Mouse (Mus musculus) stomach, embryonic 16.5 days (tissue): Measurements from ENCODE around the gene Hdac7. TPM values are rescaled to one million over a fixed set of nuclear protein-coding genes. Genes with fewer than 3 reads are reported as not detected.

ENCODE experiments used
- ATAC-seq: fragments of 200-750 bp; cut with Nextera tagmentation; 2 replicates; pipeline ENCODE4 v1.8.0; 2017; ENCODE audit warnings: moderate number of reproducible peaks, moderate TSS enrichment; ENCODE audit not compliant: insufficient read depth, low FRiP score
- H3K27ac ChIP-seq: fragments of 300-500 bp; sonication (generic); 2 replicates; pipeline ENCODE4 v1.5.1; 2014; ENCODE audit warnings: low read length
- H3K27me3 ChIP-seq: fragments of 300-500 bp; sonication (generic); 2 replicates; pipeline ENCODE4 v1.6.1; 2014; ENCODE audit warnings: low read length, control low read depth, mixed read lengths; ENCODE audit not compliant: control insufficient read depth, insufficient read depth
- H3K36me3 ChIP-seq: fragments of 300-500 bp; sonication (generic); 2 replicates; pipeline ENCODE4 v1.6.1; 2014; ENCODE audit warnings: low read length; ENCODE audit not compliant: control insufficient read depth, insufficient read depth
- H3K4me1 ChIP-seq: fragments of 300-500 bp; sonication (generic); 2 replicates; pipeline ENCODE4 v1.6.1; 2014; ENCODE audit warnings: low read length, control low read depth, mixed read lengths; ENCODE audit not compliant: control insufficient read depth, insufficient read depth
- H3K4me2 ChIP-seq: fragments of 300-500 bp; sonication (generic); 2 replicates; pipeline ENCODE4 v1.6.1; 2014; ENCODE audit warnings: low read depth, low read length, mixed read lengths
- H3K4me3 ChIP-seq: fragments of 300-500 bp; sonication (generic); replicated peaks from 2 replicates; pipeline ENCODE4 v1.5.1; 2014; ENCODE audit warnings: mild to moderate bottlenecking, low read length
- H3K9ac ChIP-seq: fragments of 300-500 bp; sonication (generic); 2 replicates; pipeline ENCODE4 v1.6.1; 2014; ENCODE audit warnings: low read length
- H3K9me3 ChIP-seq: fragments of 300-500 bp; sonication (generic); replicated peaks from 2 replicates; pipeline ENCODE4 v1.6.1; 2016; ENCODE audit warnings: low read length, control low read depth; ENCODE audit not compliant: control insufficient read depth
- WGBS: fragments of 180-500 bp; shearing (Covaris S2); extraction: QIAGEN DNeasy Blood & Tissue Kit; methylation state at CpG from one replicate; pipeline ENCODE4 v1.1.7; 2014; 5-methylcytosine and 5-hydroxymethylcytosine counted together
- polyA plus RNA-seq: library from polyadenylated mRNA; unstranded; fragments of >200 nt; fragmentation: Nextera tagmentation; extraction: Ambion mirVana; gene quantifications from 2 replicates; pipeline ENCODE4 v1.2.1, GENCODE M21; 2015

The Hdac7 gene
- polyA plus RNA-seq, 1 experiment from 2014 or later: 20.4 TPM

DNA sequence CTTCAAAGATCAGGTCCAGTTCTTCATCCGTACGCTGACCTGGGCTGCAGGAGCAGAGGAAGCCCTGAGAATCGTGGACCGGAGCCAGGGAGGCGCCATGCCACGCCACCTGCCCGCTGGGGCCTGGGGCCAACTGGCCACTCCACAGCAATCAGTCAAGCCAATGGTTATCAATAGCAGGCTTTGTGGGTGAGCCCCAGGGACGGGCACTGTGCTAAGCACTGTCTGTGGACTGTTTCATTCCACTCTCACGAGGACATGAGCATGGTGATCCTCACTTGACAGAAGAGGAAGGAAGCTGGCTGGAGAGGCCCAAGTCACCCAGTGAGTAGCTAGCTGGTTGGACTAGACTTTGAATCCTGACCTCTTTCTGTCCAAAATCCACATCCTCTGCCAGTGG lies 84.3 kb downstream of the Hdac7 start:
- no peak overlapping the region for H3K4me2 ChIP-seq
- no peaks in the 10 kb centered on the region for H3K36me3 ChIP-seq
- no peaks in the 10 kb centered on the region for H3K27me3 ChIP-seq
- 86% methylated on average over 9 of the region's 9 CpGs for WGBS
- no peak overlapping the region for H3K27ac ChIP-seq
- H3K4me3 ChIP-seq: no peak overlapping the region
- no peaks in the 10 kb centered on the region for H3K4me1 ChIP-seq
- H3K9me3 ChIP-seq: no peaks in the 10 kb centered on the region
- H3K9ac ChIP-seq: no peak overlapping the region
- ATAC-seq: no peak

DNA sequence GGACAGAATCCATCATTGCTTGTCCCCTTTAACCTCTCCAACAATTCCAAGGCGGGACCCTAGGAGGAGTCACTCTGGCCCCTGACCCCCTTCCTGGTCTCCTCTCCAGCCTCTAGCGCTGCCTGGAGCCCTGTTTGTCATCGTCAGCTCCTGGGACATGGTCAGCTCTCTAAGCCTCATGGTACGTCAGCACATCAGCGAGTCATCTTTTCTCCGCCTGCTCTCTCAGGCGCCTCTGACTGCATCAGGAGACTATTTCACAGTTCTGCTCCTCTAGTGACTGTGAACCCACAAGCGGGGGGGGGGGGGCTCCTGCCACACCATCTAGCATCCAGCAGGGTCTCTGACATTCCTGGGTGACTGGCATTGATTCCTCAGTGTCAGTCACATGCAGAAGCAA lies 88.9 kb downstream of the Hdac7 start:
- Histone ChIP-seq H3K9ac (no peak overlapping the region), H3K9me3 (no peaks in the 10 kb centered on the region), H3K4me3 (no peak overlapping the region), H3K4me1 (peaks cover 8% of the 10 kb centered on the region), H3K36me3 (no peaks in the 10 kb centered on the region), H3K4me2 (no peak overlapping the region), H3K27me3 (no peaks in the 10 kb centered on the region), H3K27ac (no peak overlapping the region)
- no peak for ATAC-seq
- WGBS: 53% methylated on average over 8 of the region's 8 CpGs

DNA sequence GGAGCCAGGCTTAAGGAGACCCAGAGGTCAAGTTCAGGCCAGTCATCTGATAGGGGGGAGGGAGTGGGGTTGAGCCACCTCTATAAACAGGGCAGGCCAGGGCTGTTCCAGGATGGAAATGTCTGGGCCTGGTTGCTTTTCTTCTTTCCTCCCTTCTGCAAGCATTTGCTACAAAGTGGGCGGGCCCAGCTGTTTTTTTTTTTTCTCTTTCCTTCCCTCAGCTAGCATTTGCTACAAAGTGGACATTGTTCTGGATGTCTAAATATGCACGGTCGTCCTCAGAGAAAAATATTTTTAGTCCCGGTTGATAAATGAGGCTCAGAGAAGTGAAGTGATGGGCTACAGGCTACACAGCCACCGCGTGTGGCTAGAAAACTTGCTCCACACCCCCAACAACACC lies 89.8 kb downstream of the Hdac7 start:
- Histone ChIP-seq H3K4me3 (no peak overlapping the region), H3K27ac (no peak overlapping the region), H3K4me2 (no peak overlapping the region), H3K36me3 (no peaks in the 10 kb centered on the region), H3K9ac (no peak overlapping the region), H3K27me3 (no peaks in the 10 kb centered on the region), H3K4me1 (peaks cover 8% of the 10 kb centered on the region), H3K9me3 (no peaks in the 10 kb centered on the region)
- ATAC-seq: no peak
- WGBS: 27% methylated on average over 6 of the region's 6 CpGs

DNA sequence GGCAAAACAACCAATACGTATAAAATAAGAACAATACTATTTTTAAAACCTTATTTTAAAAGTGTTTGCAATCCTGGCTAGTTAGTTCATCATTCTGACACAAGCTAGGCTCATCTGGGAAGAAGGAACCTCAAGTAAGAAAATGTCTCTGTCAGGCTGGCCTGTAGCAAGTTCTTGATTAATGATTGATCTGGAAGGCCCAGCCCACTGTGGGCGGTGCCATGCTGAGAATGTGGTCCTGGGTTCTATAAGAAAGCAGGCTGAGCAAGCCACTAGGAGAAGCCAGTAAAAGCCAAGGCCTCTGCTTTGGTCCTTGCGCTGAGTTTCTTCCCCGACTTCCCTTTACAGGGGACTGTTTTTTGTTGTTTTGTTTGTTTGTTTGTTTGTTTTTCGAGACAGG lies 91.8 kb downstream of the Hdac7 start:
- Histone ChIP-seq H3K4me2 (no peak overlapping the region), H3K27ac (no peak overlapping the region), H3K36me3 (no peaks in the 10 kb centered on the region), H3K4me3 (no peak overlapping the region), H3K27me3 (no peaks in the 10 kb centered on the region), H3K9me3 (no peaks in the 10 kb centered on the region), H3K9ac (no peak overlapping the region), H3K4me1 (peaks cover 8% of the 10 kb centered on the region)
- ATAC-seq: no peak
- 86% methylated on average over 5 of the region's 5 CpGs for WGBS

DNA sequence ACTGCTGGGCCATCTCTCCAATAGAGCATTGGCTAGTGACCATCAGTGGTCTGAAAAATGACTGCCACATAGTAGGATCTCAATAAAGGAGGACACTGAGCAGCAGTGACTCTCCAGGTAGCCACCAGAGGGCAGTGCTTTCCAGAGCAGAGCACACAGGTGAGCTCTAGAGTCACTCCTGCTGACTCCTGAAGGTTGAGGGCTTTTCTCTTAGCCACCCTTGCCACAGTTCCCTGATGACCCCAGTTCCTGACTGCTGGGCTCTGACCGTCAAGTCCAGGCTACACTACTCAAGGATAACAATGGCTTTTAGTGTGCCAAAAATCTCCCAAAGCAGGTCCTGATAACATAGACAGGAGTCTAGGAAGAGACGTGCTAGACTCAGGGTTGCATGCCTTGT lies 92.6 kb downstream of the Hdac7 start:
- WGBS: 95% methylated on average over 2 of the region's 2 CpGs
- no peak overlapping the region for H3K4me2 ChIP-seq
- H3K36me3 ChIP-seq: no peaks in the 10 kb centered on the region
- ATAC-seq: no peak
- no peak overlapping the region for H3K9ac ChIP-seq
- no peaks in the 10 kb centered on the region for H3K27me3 ChIP-seq
- H3K27ac ChIP-seq: no peak overlapping the region
- H3K9me3 ChIP-seq: no peaks in the 10 kb centered on the region
- H3K4me1 ChIP-seq: peaks cover 8% of the 10 kb centered on the region
- no peak overlapping the region for H3K4me3 ChIP-seq

DNA sequence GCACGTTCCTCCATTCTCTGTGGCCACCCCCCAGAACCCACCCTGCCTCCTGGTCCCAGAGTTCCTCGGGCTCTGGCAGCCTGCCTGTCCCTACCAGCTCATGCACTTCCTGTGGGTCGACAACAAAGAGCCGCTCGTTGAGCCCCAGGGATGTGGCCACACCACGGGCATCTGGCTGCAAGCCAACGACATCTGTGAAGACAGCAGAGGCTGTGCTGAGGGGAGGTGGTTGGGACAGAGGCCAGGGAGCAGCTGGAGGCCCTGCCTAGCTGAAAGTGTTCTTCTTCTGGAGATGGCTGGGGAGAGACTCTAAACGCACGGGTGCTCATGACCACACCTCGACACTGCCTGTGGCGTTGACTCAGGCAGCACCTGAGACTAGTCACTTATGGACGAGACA lies 93.6 kb downstream of the Hdac7 start:
- ATAC-seq: peak; percentile 74
- WGBS: 23% methylated on average over 12 of the region's 12 CpGs
- Histone ChIP-seq H3K27me3 (no peaks in the 10 kb centered on the region), H3K9me3 (no peaks in the 10 kb centered on the region), H3K36me3 (no peaks in the 10 kb centered on the region), H3K27ac (peak overlapping the region; percentile 48; the same call in 1 of the 2 replicates), H3K4me1 (peaks cover 8% of the 10 kb centered on the region), H3K9ac (0 out of 2 replicates have a peak overlapping the region, but pooled peaks have one; percentile 4), H3K4me3 (no peak overlapping the region), H3K4me2 (0 out of 2 replicates have a peak overlapping the region, but pooled peaks have one; percentile 1)

DNA sequence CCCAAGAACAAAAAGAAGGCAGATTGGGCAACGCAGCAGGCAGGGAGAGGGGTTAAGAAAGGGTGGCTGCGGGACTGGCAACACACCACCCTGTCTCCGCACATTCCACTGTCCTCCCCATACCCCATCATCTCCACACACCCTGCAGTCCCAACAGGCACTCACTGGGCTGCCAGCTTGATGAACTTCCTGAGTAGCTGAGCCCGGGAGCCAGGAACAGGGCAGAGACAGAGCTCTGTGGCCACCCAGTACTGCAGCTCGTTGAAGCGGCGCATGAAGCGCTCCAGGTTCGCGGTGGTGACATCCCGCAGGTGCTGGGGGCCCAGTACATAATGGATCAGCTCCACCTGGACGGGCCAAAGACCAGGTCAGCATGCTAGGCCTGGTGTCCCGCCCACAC lies 94.5 kb downstream of the Hdac7 start:
- Histone ChIP-seq H3K27me3 (no peaks in the 10 kb centered on the region), H3K4me2 (no peak overlapping the region), H3K9ac (no peak overlapping the region), H3K4me3 (no peak overlapping the region), H3K36me3 (no peaks in the 10 kb centered on the region), H3K27ac (no peak overlapping the region), H3K9me3 (no peaks in the 10 kb centered on the region), H3K4me1 (peaks cover 10% of the 10 kb centered on the region)
- WGBS: 86% methylated on average over 13 of the region's 13 CpGs
- ATAC-seq: no peak

DNA sequence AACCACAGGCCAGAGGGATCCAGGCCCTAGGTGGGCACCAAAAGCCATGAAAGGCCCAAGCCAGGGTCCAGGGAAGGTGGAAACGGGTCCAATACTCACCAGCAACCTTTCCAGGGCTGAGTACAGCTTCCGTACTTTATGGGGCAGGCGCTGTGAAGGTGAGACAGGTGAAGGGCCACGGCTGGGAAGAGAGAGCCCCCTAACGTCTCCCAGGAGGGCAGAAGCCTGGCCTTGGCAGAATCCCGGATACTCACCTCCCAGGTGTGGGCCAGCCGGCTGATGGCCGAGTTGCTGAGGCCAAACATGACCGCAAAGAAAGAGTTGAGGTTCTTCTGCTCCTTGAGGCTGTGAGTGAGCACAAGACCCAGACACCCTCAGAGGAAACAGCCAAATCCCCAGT lies 94.9 kb downstream of the Hdac7 start:
- H3K4me3 ChIP-seq: no peak overlapping the region
- H3K36me3 ChIP-seq: no peaks in the 10 kb centered on the region
- no peak overlapping the region for H3K9ac ChIP-seq
- H3K27ac ChIP-seq: no peak overlapping the region
- H3K4me2 ChIP-seq: no peak overlapping the region
- H3K9me3 ChIP-seq: no peaks in the 10 kb centered on the region
- no peaks in the 10 kb centered on the region for H3K27me3 ChIP-seq
- ATAC-seq: no peak
- peaks cover 12% of the 10 kb centered on the region for H3K4me1 ChIP-seq
- WGBS: 90% methylated on average over 9 of the region's 9 CpGs

DNA sequence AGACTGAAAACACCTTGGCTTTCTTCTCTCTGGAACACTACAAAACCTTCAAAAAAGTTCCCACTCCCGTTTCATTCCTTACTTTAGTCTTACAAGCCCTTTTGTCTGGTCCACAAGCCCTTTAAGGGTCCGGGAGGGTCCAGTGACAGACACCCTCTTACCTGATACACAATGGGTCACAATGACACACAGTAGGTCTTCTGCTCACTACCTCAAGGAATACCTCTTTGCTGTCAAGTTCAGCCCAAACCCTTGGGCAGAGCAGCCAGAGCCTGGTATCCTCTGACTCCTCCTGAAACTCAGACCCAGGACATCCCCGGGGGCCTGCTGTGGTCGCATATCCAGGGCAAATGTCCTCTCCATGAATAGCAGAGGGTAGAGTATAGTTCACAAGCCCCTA lies 95.3 kb downstream of the Hdac7 start:
- no peak overlapping the region for H3K4me3 ChIP-seq
- WGBS: 86% methylated on average over 4 of the region's 4 CpGs
- ATAC-seq: no peak
- peaks cover 12% of the 10 kb centered on the region for H3K4me1 ChIP-seq
- no peak overlapping the region for H3K9ac ChIP-seq
- H3K36me3 ChIP-seq: no peaks in the 10 kb centered on the region
- no peak overlapping the region for H3K27ac ChIP-seq
- no peak overlapping the region for H3K4me2 ChIP-seq
- H3K27me3 ChIP-seq: no peaks in the 10 kb centered on the region
- no peaks in the 10 kb centered on the region for H3K9me3 ChIP-seq

DNA sequence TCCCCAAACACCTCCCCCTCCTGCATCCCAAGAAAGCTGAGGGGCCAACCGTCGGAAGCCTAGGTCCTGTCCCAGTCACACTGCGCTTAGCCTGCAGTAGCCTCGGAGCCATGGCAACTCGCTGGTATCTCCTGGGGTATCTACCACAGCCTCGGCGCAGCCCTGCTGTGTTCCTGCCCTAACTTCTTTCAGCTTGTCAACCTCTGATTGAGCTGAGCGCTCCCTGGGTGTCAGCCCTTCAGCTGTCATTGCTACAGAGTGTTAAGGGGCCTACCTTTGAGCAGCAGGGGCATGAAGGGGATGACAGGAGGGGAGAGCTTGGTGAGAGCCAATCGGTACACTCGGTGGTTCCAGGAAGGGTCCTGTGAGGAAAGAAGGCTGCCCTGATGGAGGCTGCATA lies 96.0 kb downstream of the Hdac7 start:
- Histone ChIP-seq H3K36me3 (no peaks in the 10 kb centered on the region), H3K4me2 (no peak overlapping the region), H3K4me3 (no peak overlapping the region), H3K9me3 (no peaks in the 10 kb centered on the region), H3K27ac (no peak overlapping the region), H3K4me1 (peaks cover 12% of the 10 kb centered on the region), H3K9ac (no peak overlapping the region), H3K27me3 (no peaks in the 10 kb centered on the region)
- WGBS: 56% methylated on average over 10 of the region's 10 CpGs
- no peak for ATAC-seq
